Mouse (Mus musculus) heart, postnatal 36 days (tissue): Measurements from ENCODE around the gene Lmo2. TPM values are rescaled to one million over a fixed set of nuclear protein-coding genes. Genes with fewer than 3 reads are reported as not detected.

ENCODE experiments used
- DNase-seq, 2 experiments: peaks; one replicate each; pipeline ENCODE4 v3.0.0; 2021 to 2022
- intact Hi-C: fragments of 180-260 bp; cut with DNase I; formaldehyde crosslinking; loops from one replicate; pipeline ENCODE4 v1.15.1; 2025
- total RNA-seq, 2 experiments: library from RNA; stranded (reverse); gene quantifications; 2 replicates each; pipeline ENCODE4 v1.2.3; 2021

The Lmo2 gene
- total RNA-seq, 2 experiments from 2014 or later = 21.1 to 25.3 TPM

GRCm38 (mm10) chr2:104029074-104029473 lies 71.3 kb downstream of the Lmo2 start:
- DNase-seq = no peak

GRCm38 (mm10) chr2:104030381-104030780 lies 72.6 kb downstream of the Lmo2 start:
- intact Hi-C loops = loop anchor here (10.0 kb wide), 1 partner anchor 554 kb away; no protein-coding TSS in a partner anchor
- DNase-seq = no peak

More at GRCm38 (mm10) chr2:104029074-104029473, 71.3 kb downstream of the Lmo2 start:
- intact Hi-C loops = loop anchor here (10.0 kb wide), 1 partner anchor 466 kb away; the partner anchor contains the start of gene Hipk3

Other genes starting within 250 kb of the Lmo2 start
- 10 to 100 TPM; 13.3 to 16.2 TPM for gene Nat10, start 196.7 kb upstream of the Lmo2 start, total RNA-seq
- 100 to 1,000 TPM; 186 to 200 TPM for gene Caprin1, start 160.3 kb upstream of the Lmo2 start, total RNA-seq
- 10 to 100 TPM; 55.3 to 56.7 TPM for gene Fbxo3, start 69.7 kb downstream of the Lmo2 start, total RNA-seq
- not detected for gene 4931422A03Rik, start 70.4 kb downstream of the Lmo2 start, total RNA-seq
- under 1 TPM in 1 of 2 experiments, not detected in 1; 0.17 TPM for gene Gm10912, start 107.8 kb downstream of the Lmo2 start, total RNA-seq
- gene Gm10799, start 110.6 kb downstream of the Lmo2 start, total RNA-seq = not detected
- gene Cd59b, start 111.9 kb downstream of the Lmo2 start, total RNA-seq = 1 to 10 TPM; 3.5 to 3.7 TPM
- 10 to 100 TPM; 43.9 to 58.0 TPM for gene Cd59a, start 137.8 kb downstream of the Lmo2 start, total RNA-seq
- gene A930018P22Rik, start 164.8 kb downstream of the Lmo2 start, total RNA-seq = under 1 TPM; 0.64 to 0.79 TPM